Mouse (Mus musculus) intestine, embryonic 14.5 days (tissue): ENCODE measurements around the gene Armcx1. TPM values are rescaled to one million over a fixed set of nuclear protein-coding genes. Genes with fewer than 3 reads are reported as not detected.
A peak's percentile ranks its signal among the peaks of the same experiment; 100 is the strongest.

ENCODE experiments used
- microRNA-seq: library from miRNA; unstranded; fragments of <30 nt; microRNA quantifications from one replicate; pipeline ENCODE4, GENCODE M21; 2016
- polyA plus RNA-seq: library from polyadenylated mRNA; unstranded; fragments of >200 nt; fragmentation: Nextera tagmentation; extraction: Ambion mirVana; gene quantifications from 2 replicates; pipeline ENCODE4 v1.2.1, GENCODE M21; 2014

Gene Armcx1
- polyA plus RNA-seq, 1 experiment from 2014 or later: 40.7 TPM

Small RNA genes within 50 kb of the gene (microRNA-seq; reads per million reads assigned to microRNA genes)
- gene Mir7093: 1.0 reads per million, percentile 8 among the genes with 10 or more reads in this experiment

Other genes with a start within 250 kb of the Armcx1 start
- gene Taf7l, start 241.5 kb upstream of the Armcx1 start, polyA plus RNA-seq: 0.15 TPM in 1 of 2 replicates, not detected in the other
- 115 and 122 TPM in 2 replicates for gene Timm8a1, start 176.1 kb upstream of the Armcx1 start, polyA plus RNA-seq
- gene Btk, start 134.4 kb upstream of the Armcx1 start, polyA plus RNA-seq: 0.76 and 0.77 TPM in 2 replicates
- gene Rpl36a, start 132.3 kb upstream of the Armcx1 start, polyA plus RNA-seq: 523 and 609 TPM in 2 replicates
- 7.1 and 7.4 TPM in 2 replicates for gene Gla, start 116.8 kb upstream of the Armcx1 start, polyA plus RNA-seq
- gene Hnrnph2, start 116.8 kb upstream of the Armcx1 start, polyA plus RNA-seq: 84.7 and 93.2 TPM in 2 replicates
- gene Armcx4, start 31.4 kb upstream of the Armcx1 start, polyA plus RNA-seq: 4.3 and 4.6 TPM in 2 replicates
- 21.6 and 22.7 TPM in 2 replicates for gene Armcx6, start 33.5 kb downstream of the Armcx1 start, polyA plus RNA-seq
- 68.2 and 72.7 TPM in 2 replicates for gene Armcx3, start 38.6 kb downstream of the Armcx1 start, polyA plus RNA-seq
- 49.5 and 55.9 TPM in 2 replicates for gene Armcx2, start 91.3 kb downstream of the Armcx1 start, polyA plus RNA-seq
- gene Nxf2, start 246.8 kb downstream of the Armcx1 start, polyA plus RNA-seq: 0.31 and 0.54 TPM in 2 replicates